Comparison of ENCODE assay signal across 8 mouse cellular contexts in the genomic region with DNA sequence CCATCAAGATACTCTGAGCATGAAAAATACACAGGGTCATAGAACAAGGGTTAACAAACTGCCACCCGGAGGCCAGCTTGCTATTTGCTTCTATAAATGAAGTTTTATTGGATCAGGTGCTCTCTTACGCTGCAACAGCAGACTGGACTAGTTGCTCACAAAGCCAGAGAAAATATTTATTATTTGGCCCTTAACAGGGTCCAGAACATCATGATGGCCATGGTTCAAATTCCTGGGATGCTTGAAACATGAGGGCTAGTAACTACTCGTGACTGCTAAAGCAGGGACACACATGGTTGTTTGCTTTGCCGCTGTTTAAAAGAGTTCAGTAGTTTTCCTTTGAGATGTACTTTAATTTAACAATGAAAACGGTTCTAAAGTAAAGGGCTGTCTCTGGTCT. TPM values are rescaled to one million over a fixed set of nuclear protein-coding genes. Genes with fewer than 3 reads are reported as not detected.
DNase-seq lines count a peak whose midpoint lies in the region; ATAC-seq and TF ChIP-seq lines count a peak whose summit lies in the region.

No protein-coding gene starts in this region.

- H3K9ac ChIP-seq in liver, adult 2 months (ENCODE audit: low read depth, low read length) = no peak overlapping the region
- H3K9ac ChIP-seq in liver, embryonic 11.5 days (ENCODE audit: low read depth, low read length) = no peak overlapping the region

- no peak for TF ChIP-seq POLR2A in liver, adult 2 months (IDR thresholded peaks at IDR 0.05; ENCODE audit: extremely low read depth, insufficient read depth, low read length)
- no peak for TF ChIP-seq POLR2A in myocyte (IDR thresholded peaks at IDR 0.05; ENCODE audit: insufficient read length, low read depth)

- peak overlapping the region; percentile 27 for H3K4me3 ChIP-seq in liver, adult 2 months (ENCODE audit: insufficient read depth, low read depth, low read length)
- no peak overlapping the region for H3K4me3 ChIP-seq in liver, embryonic 11.5 days (ENCODE audit: low read depth, low read length)
- H3K4me3 ChIP-seq in myocyte = peak overlapping the region; percentile 33

- H3K4me2 ChIP-seq in liver, embryonic 11.5 days = no peak overlapping the region; the same call in 1 of the 2 replicates
- peak overlapping the region; percentile 69 for H3K4me2 ChIP-seq in myocyte (ENCODE audit: low read depth)

- no peaks in the 10 kb centered on the region for H3K36me3 ChIP-seq in liver, adult 2 months (ENCODE audit: control insufficient read depth, insufficient read depth, low read length)
- H3K36me3 ChIP-seq in liver, embryonic 11.5 days (ENCODE audit: control insufficient read depth, insufficient read depth, low read length) = no peaks in the 10 kb centered on the region
- H3K36me3 ChIP-seq in myocyte (ENCODE audit: control insufficient read depth, insufficient read depth) = peaks cover 3% of the 10 kb centered on the region

- H3K79me2 ChIP-seq in liver, adult 2 months (ENCODE audit: control insufficient read depth, insufficient read depth, low read length) = no peaks in the 10 kb centered on the region; the same call in 1 of the 2 replicates
- H3K79me2 ChIP-seq in myocyte (ENCODE audit: control insufficient read depth, insufficient read depth) = no peaks in the 10 kb centered on the region

- no peak overlapping the region for H3ac ChIP-seq in myocyte (ENCODE audit: control insufficient read depth, insufficient read length)

- H3K27ac ChIP-seq in liver, adult 2 months (replicated peaks; ENCODE audit: insufficient read depth, low read depth, low read length) = peak overlapping the region; percentile 39; the same call in 1 of the 2 replicates
- H3K27ac ChIP-seq in liver, embryonic 11.5 days (ENCODE audit: low read depth, low read length) = no peak overlapping the region

- H3K27me3 ChIP-seq in liver, adult 2 months (ENCODE audit: control insufficient read depth, insufficient read depth, low read length) = no peaks in the 10 kb centered on the region
- H3K27me3 ChIP-seq in liver, embryonic 11.5 days (replicated peaks; ENCODE audit: control insufficient read depth, insufficient read depth, low read length) = no peaks in the 10 kb centered on the region
- no peaks in the 10 kb centered on the region for H3K27me3 ChIP-seq in myocyte (ENCODE audit: control insufficient read depth, insufficient read depth, insufficient read length)

- ATAC-seq in liver, embryonic 11.5 days (replicated peaks; ENCODE audit: low FRiP score) = no peak
- ATAC-seq in cerebellum, adult (ENCODE audit: insufficient number of reproducible peaks, low FRiP score, low TSS enrichment) = no peak

- peak; percentile 48 for DNase-seq in liver, adult 2 months (ENCODE audit: extremely low read depth, low read depth, low spot score)
- no peak for DNase-seq in liver, embryonic 11.5 days (ENCODE audit: low spot score)
- DNase-seq in heart, adult 8-10 months (ENCODE audit: low spot score) = peak; percentile 51
- DNase-seq in kidney, postnatal 10 days = peak; percentile 55
- DNase-seq in left cerebral cortex, adult 8-10 months (ENCODE audit: low spot score in 2 of 2) = no peak
- DNase-seq in urinary bladder, postnatal 25 days (ENCODE audit: low spot score) = no peak

- H3K9me3 ChIP-seq in liver, embryonic 11.5 days (ENCODE audit: control insufficient read depth, low read length) = no peaks in the 10 kb centered on the region

- TF ChIP-seq CTCF in liver, adult 2 months (IDR thresholded peaks at IDR 0.05; ENCODE audit: low read depth, low read length) = no peak

- WGBS in liver, adult 2 months = 14% methylated on average over 5 of the region's 5 CpGs
- WGBS in liver, embryonic 11.5 days = 65% methylated on average over 5 of the region's 5 CpGs

- H3K4me1 ChIP-seq in liver, adult 2 months (ENCODE audit: control insufficient read depth, insufficient read depth, low read length) = no peaks in the 10 kb centered on the region; the same call in 1 of the 2 replicates
- peaks cover 5% of the 10 kb centered on the region; the same call in 1 of the 2 replicates for H3K4me1 ChIP-seq in liver, embryonic 11.5 days (replicated peaks; ENCODE audit: control insufficient read depth, insufficient read depth, low read length)

TF ChIP-seq in myocyte, 11 proteins besides CTCF, POLR2A, EP300 and RAD21:
- no peak for TF ChIP-seq TCF12 (IDR thresholded peaks at IDR 0.05; ENCODE audit: insufficient read depth, poor library complexity, severe bottlenecking)
- no peak for TF ChIP-seq TCF3 (IDR thresholded peaks at IDR 0.05; ENCODE audit: insufficient read length, low read depth)
- TF ChIP-seq MAX (IDR thresholded peaks at IDR 0.05; ENCODE audit: low read depth) = no peak
- no peak for TF ChIP-seq E2F4 (IDR thresholded peaks at IDR 0.05; ENCODE audit: insufficient read depth)
- no peak for TF ChIP-seq SRF (IDR thresholded peaks at IDR 0.05; ENCODE audit: control insufficient read depth, insufficient read length, low read depth)
- TF ChIP-seq POLR2AphosphoS2 (IDR thresholded peaks at IDR 0.05; ENCODE audit: insufficient read length, low read depth) = no peak
- TF ChIP-seq CEBPB (IDR thresholded peaks at IDR 0.05; ENCODE audit: insufficient read depth, poor library complexity, severe bottlenecking) = no peak

RNA-seq across cellular contexts. Expression of a gene that starts 1.5 kb away (rescaled TPM):
- total RNA-seq in liver, adult 2 months (2014; rRNA removed) = 3.6 and 8.0 TPM in 2 replicates
- polyA plus RNA-seq in liver, adult 2 months (2012; rRNA removed) = 0.29 and 0.35 TPM in 2 replicates
- polyA plus RNA-seq in liver, embryonic 11.5 days (2014; fragmentation: Nextera tagmentation; extraction: Ambion mirVana) = 5.2 and 5.8 TPM in 2 replicates
- total RNA-seq in heart, adult 8-10 months (2022) = 1 to 10 TPM; 3.2 to 4.4 (median 3.7) TPM
- polyA plus RNA-seq in myocyte (2012; fragmentation: generic; extraction: Trizol) = 1.8 TPM
- 1 to 10 TPM; 7.1 to 9.4 (median 7.2) TPM for total RNA-seq in left cerebral cortex, adult 8-10 months (2022)

RNA-seq across cellular contexts. Expression of a gene that starts 24.7 kb away (rescaled TPM):
- 159 and 192 TPM in 2 replicates for total RNA-seq in liver, adult 2 months (2014; rRNA removed)
- polyA plus RNA-seq in liver, adult 2 months (2012; rRNA removed) = 137 and 146 TPM in 2 replicates
- polyA plus RNA-seq in liver, embryonic 11.5 days (2014; fragmentation: Nextera tagmentation; extraction: Ambion mirVana) = 48.2 and 53.6 TPM in 2 replicates
- 10 to 100 TPM; 22.6 to 27.5 (median 24.7) TPM for total RNA-seq in heart, adult 8-10 months (2022)
- 21.4 TPM for polyA plus RNA-seq in myocyte (2012; fragmentation: generic; extraction: Trizol)
- total RNA-seq in left cerebral cortex, adult 8-10 months (2022) = 10 to 100 TPM; 15.7 to 21.3 (median 17.4) TPM

RNA-seq across cellular contexts. Expression of a gene that starts 31.4 kb away (rescaled TPM):
- total RNA-seq in liver, adult 2 months (2014; rRNA removed) = 21.3 and 39.2 TPM in 2 replicates
- 3.4 and 5.8 TPM in 2 replicates for polyA plus RNA-seq in liver, adult 2 months (2012; rRNA removed)
- 0.39 and 0.62 TPM in 2 replicates for polyA plus RNA-seq in liver, embryonic 11.5 days (2014; fragmentation: Nextera tagmentation; extraction: Ambion mirVana)
- total RNA-seq in heart, adult 8-10 months (2022) = 1 to 10 TPM; 1.8 to 4.4 (median 3.9) TPM
- 0.23 TPM for polyA plus RNA-seq in myocyte (2012; fragmentation: generic; extraction: Trizol)
- 10 to 100 TPM in 2 of 4 experiments, 1 to 10 TPM in 2; 6.7 to 15.3 (median 10.6) TPM for total RNA-seq in left cerebral cortex, adult 8-10 months (2022)

RNA-seq across cellular contexts. Expression of a gene that starts 49.8 kb away (rescaled TPM):
- total RNA-seq in liver, adult 2 months (2014; rRNA removed) = 0.34 and 0.92 TPM in 2 replicates
- 0.07 and 0.18 TPM in 2 replicates for polyA plus RNA-seq in liver, adult 2 months (2012; rRNA removed)
- 0.07 and 0.13 TPM in 2 replicates for polyA plus RNA-seq in liver, embryonic 11.5 days (2014; fragmentation: Nextera tagmentation; extraction: Ambion mirVana)
- 1 to 10 TPM; 1.4 to 3.8 (median 2.1) TPM for total RNA-seq in heart, adult 8-10 months (2022)
- 0.05 TPM for polyA plus RNA-seq in myocyte (2012; fragmentation: generic; extraction: Trizol)
- total RNA-seq in left cerebral cortex, adult 8-10 months (2022) = 1 to 10 TPM; 1.7 to 2.4 (median 2.1) TPM

RNA-seq across cellular contexts. Expression of a gene that starts 55.8 kb away (rescaled TPM):
- total RNA-seq in liver, adult 2 months (2014; rRNA removed) = 5.5 and 9.7 TPM in 2 replicates
- polyA plus RNA-seq in liver, adult 2 months (2012; rRNA removed) = 1.3 and 1.8 TPM in 2 replicates
- not detected in 2 replicates for polyA plus RNA-seq in liver, embryonic 11.5 days (2014; fragmentation: Nextera tagmentation; extraction: Ambion mirVana)
- total RNA-seq in heart, adult 8-10 months (2022) = 1 to 10 TPM; 1.4 to 1.8 (median 1.5) TPM
- 0.02 TPM for polyA plus RNA-seq in myocyte (2012; fragmentation: generic; extraction: Trizol)
- 1 to 10 TPM; 3.5 to 6.3 (median 4.4) TPM for total RNA-seq in left cerebral cortex, adult 8-10 months (2022)

Comparison
In these comparisons a context has a peak if more than half of its experiments do, and no peak if none do; other contexts are left out.
1. DNase-seq: peak in liver, adult 2 months (single experiment), heart, adult 8-10 months (single experiment) and kidney, postnatal 10 days (single experiment); none in liver, embryonic 11.5 days (single experiment), left cerebral cortex, adult 8-10 months (0 of 2) and urinary bladder, postnatal 25 days (single experiment).